Mouse (Mus musculus) lung, adult 2 months (tissue): ENCODE results near the gene Gm7257. TPM values are rescaled to one million over a fixed set of nuclear protein-coding genes. Genes with fewer than 3 reads are reported as not detected.

Experiments used
- DNase-seq: peaks from one replicate; pipeline ENCODE4 v3.0.0; 2022
- H3K4me1 ChIP-seq: fragments of 200-500 bp; 2 replicates; pipeline ENCODE4 v1.6.1; 2011; ENCODE audit warnings: low read length; ENCODE audit not compliant: control insufficient read depth, insufficient read depth
- H3K4me3 ChIP-seq: fragments of 200-500 bp; replicated peaks from 2 replicates; pipeline ENCODE3; 2011; ENCODE audit warnings: low read depth, mild to moderate bottlenecking, control low read depth, low read length; ENCODE audit errors: extremely low read depth
- CTCF ChIP-seq: fragments of 200-500 bp; IDR thresholded peaks from 2 replicates; pipeline ENCODE4 v1.5.1; 2011; ENCODE audit warnings: mild to moderate bottlenecking, low read length, control low read depth; ENCODE audit not compliant: insufficient read depth
- POLR2A ChIP-seq: fragments of 200-500 bp; IDR thresholded peaks from 2 replicates; pipeline ENCODE4 v1.6.1; 2011; ENCODE audit warnings: low read depth, mild to moderate bottlenecking, control low read depth, low read length, borderline replicate concordance; ENCODE audit errors: extremely low read depth
- WGBS: fragments of 180-500 bp; shearing (Covaris S2); methylation state at CpG from one replicate; pipeline ENCODE4 v1.1.7; 2018; 5-methylcytosine and 5-hydroxymethylcytosine counted together
- polyA plus RNA-seq: library from polyadenylated mRNA; depleted of rRNA; stranded (reverse); fragments of >200 nt; gene quantifications from 2 replicates; pipeline ENCODE4 v1.2.3, GENCODE M21; 2012; rRNA removed

The Gm7257 gene
- not detected in 2 replicates for polyA plus RNA-seq

DNA sequence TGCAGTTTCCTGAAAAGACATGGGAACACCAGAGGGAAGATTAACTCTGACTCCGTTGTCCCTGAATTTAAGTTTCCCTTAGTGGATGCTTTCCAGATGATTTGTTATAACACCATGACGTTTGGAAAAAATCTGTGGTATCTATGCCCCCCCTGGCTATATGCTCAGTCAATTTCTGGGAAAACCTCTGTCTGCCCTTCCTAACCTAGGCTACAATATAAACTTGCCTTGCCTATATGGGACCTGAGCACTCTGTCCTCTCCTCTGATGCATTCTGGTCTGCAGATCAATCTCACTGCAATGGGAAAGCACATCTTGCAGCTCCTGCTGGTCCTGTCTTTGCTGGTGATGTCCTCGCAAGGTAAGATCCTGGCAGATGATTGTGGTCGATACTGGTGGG is at the start of gene Gm7257:
TSS of gene Gm7257 (plus strand) at position 301 of the 400 bp plus-strand sequence.
- WGBS = 62% methylated on average over 4 of the region's 4 CpGs

DNA sequence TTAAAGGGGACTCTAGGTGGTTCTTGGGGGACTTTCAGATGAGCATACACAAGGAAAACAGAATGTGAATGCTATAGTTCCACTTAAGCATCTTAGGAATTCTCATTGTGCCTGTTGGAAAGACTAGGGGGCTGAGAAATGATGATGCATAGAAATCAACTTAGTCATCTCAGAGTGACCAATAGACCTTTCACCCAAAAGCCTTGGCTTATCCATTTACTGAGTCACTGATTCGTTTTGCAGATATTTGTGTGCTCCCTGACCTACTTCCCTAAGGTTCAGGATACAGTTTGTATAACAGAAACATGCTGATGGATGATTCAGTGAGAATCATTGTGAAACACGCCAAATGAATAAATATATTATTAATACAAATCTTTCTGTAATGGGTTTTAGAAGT is 28.7 kb upstream of the Gm7257 start:
- no peak for DNase-seq
- H3K4me1 ChIP-seq = no peaks in the 10 kb centered on the region
- TF ChIP-seq CTCF (no peak), POLR2A (no peak)
- whole genome bisulfite sequencing = 41% methylated on average over 2 of the region's 2 CpGs
- H3K4me3 ChIP-seq = no peak overlapping the region

More for the DNA sequence above, at the start of gene Gm7257:
- no peak for TF ChIP-seq POLR2A
- no peak for TF ChIP-seq CTCF
- no peak for DNase-seq
- Histone ChIP-seq H3K4me1 (no peaks in the 10 kb centered on the region), H3K4me3 (no peak within 1 kb of the TSS)

DNA sequence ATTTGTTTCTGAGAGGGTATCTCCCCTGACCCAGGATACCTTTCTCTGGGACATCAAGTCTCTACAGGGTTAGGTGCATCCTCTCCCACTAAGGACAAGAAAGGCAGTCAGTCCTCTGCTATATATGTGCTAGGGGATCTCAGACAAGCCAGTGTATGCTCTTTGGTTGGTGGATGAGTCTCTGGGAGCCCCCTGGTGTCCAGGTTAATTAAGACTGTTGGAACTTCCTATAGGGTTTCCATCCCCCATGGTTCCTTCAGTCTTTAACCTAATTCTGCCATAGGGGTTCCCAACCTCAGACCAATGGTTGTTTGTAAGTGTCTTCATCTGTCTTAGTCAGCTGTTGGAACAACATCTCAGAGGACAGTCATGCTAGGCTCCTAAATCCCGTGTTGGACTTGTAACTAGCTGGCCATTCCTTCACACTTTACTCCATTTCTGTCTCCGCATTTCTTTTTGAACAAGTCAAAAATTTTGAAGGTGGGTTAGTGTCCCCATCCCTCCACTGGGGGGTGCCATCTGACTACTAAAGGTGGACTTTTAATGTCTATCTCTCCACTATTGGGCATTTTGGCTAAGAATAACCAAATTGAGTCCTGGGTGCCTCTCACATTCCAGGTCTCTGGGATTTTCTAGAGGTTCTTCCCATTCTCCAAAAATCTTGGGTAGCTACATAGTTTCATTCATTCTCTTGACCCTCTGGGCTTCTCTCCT is 3.5 kb downstream of the Gm7257 start:
- H3K4me3 ChIP-seq = no peak overlapping the region
- 31% methylated on average over 2 of the region's 2 CpGs for WGBS
- DNase-seq = no peak
- no peaks in the 10 kb centered on the region for H3K4me1 ChIP-seq
- TF ChIP-seq CTCF (no peak), POLR2A (no peak)

DNA sequence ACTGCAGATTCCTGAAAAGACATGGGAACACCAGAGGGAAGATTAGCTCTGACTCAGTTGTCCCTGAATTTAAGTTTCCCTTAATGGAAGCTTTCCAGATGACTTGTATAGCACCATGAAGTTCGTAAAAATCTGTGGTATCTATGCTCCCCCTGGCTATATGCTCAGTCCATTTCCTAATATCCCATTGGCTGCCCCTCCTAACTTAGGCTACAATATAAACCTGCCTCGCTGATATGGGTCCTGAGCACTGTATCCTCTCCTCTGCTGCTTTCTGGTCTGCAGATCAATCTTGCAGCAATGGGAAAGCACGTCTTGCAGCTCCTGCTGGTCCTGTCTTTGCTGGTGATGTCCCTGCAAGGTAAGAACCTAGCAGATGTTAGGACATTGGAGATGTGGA is 43.7 kb downstream of the Gm7257 start, which contains the start of gene Gm9513:
TSS of gene Gm9513 (plus strand) at position 301 of the 400 bp plus-strand sequence.
- Histone ChIP-seq H3K4me1 (no peaks in the 10 kb centered on the region), H3K4me3 (no peak within 1 kb of the TSS)
- no peak for DNase-seq
- TF ChIP-seq CTCF (no peak), POLR2A (no peak)
- WGBS = 52% methylated on average over 3 of the region's 3 CpGs

Other genes with a start within 250 kb of the Gm7257 start
- gene Gm9513, start 43.8 kb downstream of the Gm7257 start, polyA plus RNA-seq = not detected in 2 replicates
- not detected in 2 replicates for gene Gm5615, start 110.1 kb downstream of the Gm7257 start, polyA plus RNA-seq
- not detected in 2 replicates for gene Gm17689, start 150.8 kb downstream of the Gm7257 start, polyA plus RNA-seq
- gene A630095E13Rik, start 211.5 kb downstream of the Gm7257 start, polyA plus RNA-seq = not detected in 2 replicates